Mouse (Mus musculus) liver, embryonic 15.5 days (tissue): ENCODE data around the gene Eif1. TPM values are rescaled to one million over a fixed set of nuclear protein-coding genes. Genes with fewer than 3 reads are reported as not detected.
"Not testable (repeated sequence)": the region's sequence is repeated elsewhere in the genome, so short reads cannot be mapped to it uniquely, and the experiment has no call there.

Experiments used
- ATAC-seq: fragments of 200-750 bp; cut with Nextera tagmentation; 2 replicates; pipeline ENCODE4 v1.8.0; 2017; ENCODE audit warnings: moderate number of reproducible peaks, mild to moderate bottlenecking, moderate library complexity; ENCODE audit not compliant: insufficient read depth
- H3K27ac ChIP-seq: fragments of 300-500 bp; sonication (generic); replicated peaks from 2 replicates; pipeline ENCODE4 v1.5.1; 2015; ENCODE audit warnings: mild to moderate bottlenecking, inconsistent platforms
- H3K27me3 ChIP-seq: fragments of 300-500 bp; sonication (generic); 2 replicates; pipeline ENCODE4 v1.6.1; 2015; ENCODE audit warnings: mild to moderate bottlenecking, inconsistent platforms
- H3K36me3 ChIP-seq: fragments of 300-500 bp; sonication (generic); replicated peaks from 2 replicates; pipeline ENCODE4 v1.6.1; 2015; ENCODE audit warnings: moderate library complexity, mild to moderate bottlenecking, inconsistent platforms
- H3K4me1 ChIP-seq: fragments of 300-500 bp; sonication (generic); replicated peaks from 2 replicates; pipeline ENCODE4 v1.6.1; 2015; ENCODE audit warnings: inconsistent platforms
- H3K4me2 ChIP-seq: fragments of 300-500 bp; sonication (generic); 2 replicates; pipeline ENCODE4 v1.6.1; 2015; ENCODE audit warnings: moderate library complexity, mild to moderate bottlenecking, inconsistent platforms
- H3K4me3 ChIP-seq: fragments of 300-500 bp; sonication (generic); replicated peaks from 2 replicates; pipeline ENCODE4 v1.5.1; 2015; ENCODE audit warnings: mild to moderate bottlenecking, inconsistent platforms
- H3K9ac ChIP-seq: fragments of 300-500 bp; sonication (generic); 2 replicates; pipeline ENCODE4 v1.6.1; 2015; ENCODE audit warnings: moderate library complexity, mild to moderate bottlenecking, inconsistent platforms
- H3K9me3 ChIP-seq: fragments of 300-500 bp; sonication (generic); replicated peaks from 2 replicates; pipeline ENCODE4 v1.6.1; 2016; ENCODE audit warnings: inconsistent platforms
- WGBS: fragments of 180-500 bp; shearing (Covaris S2); methylation state at CpG from one replicate; pipeline ENCODE4 v1.1.7; 2015; ENCODE audit warnings: mixed read lengths; ENCODE audit not compliant: insufficient replicate concordance; 5-methylcytosine and 5-hydroxymethylcytosine counted together
- polyA plus RNA-seq: library from polyadenylated mRNA; unstranded; fragments of >200 nt; fragmentation: Nextera tagmentation; extraction: Ambion mirVana; gene quantifications from 2 replicates; pipeline ENCODE4 v1.2.1, GENCODE M21; 2015

The Eif1 gene
- polyA plus RNA-seq, 1 experiment from 2014 or later: 1,576 TPM

DNA sequence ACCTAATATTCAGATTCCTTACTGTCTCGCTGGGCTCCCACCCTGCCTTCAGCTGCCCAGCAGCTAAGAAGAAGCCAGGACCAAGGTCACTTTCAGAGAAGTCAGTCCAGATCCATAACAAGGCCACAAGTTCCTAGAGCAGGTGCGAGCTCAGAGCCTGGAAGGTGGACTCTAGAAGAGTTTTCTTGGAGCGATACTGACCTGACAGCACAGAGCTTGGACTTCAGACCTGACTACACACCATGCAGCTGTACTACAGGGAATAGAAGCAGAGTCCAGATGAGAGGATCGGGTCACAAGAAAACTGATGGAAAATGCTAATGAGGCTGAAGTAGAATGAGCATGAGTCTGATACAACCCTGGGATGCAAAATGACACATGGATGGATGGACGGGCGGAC is 6.3 kb upstream of the Eif1 start:
- ATAC-seq: no peak
- Histone ChIP-seq H3K4me3 (no peak overlapping the region), H3K9me3 (no peaks in the 10 kb centered on the region), H3K4me1 (peaks cover 28% of the 10 kb centered on the region), H3K4me2 (no peak overlapping the region), H3K9ac (no peak overlapping the region), H3K27me3 (no peaks in the 10 kb centered on the region), H3K36me3 (no peaks in the 10 kb centered on the region), H3K27ac (no peak overlapping the region)
- WGBS: 78% methylated on average over 6 of the region's 6 CpGs

DNA sequence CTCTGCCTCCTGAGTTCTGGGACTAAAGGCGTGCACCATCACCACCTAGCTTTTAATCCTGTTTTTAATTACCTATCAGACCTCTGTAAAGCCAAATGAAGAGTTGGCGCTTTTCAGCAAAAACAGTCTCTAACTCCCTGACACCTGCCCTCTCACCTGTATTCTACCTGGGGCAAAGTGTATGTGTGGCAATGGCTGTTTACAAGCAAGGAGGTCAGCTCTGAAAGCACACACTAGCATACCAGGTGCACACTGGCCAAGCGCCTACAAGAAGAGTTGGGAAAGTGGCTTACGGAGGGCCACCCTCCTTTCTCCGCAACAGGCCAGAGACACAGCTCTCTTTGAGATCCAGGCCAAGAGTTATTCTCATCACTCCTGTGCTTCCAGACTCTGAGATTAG is 4.2 kb upstream of the Eif1 start:
- Histone ChIP-seq H3K4me3 (no peak overlapping the region), H3K9ac (no peak overlapping the region), H3K27ac (0 out of 2 replicates have a peak overlapping the region, but pooled peaks have one; percentile 25), H3K9me3 (no peaks in the 10 kb centered on the region), H3K4me1 (peaks cover 36% of the 10 kb centered on the region), H3K36me3 (peaks cover under 1% of the 10 kb centered on the region), H3K4me2 (no peak overlapping the region), H3K27me3 (no peaks in the 10 kb centered on the region)
- ATAC-seq: no peak
- 79% methylated on average over 5 of the region's 5 CpGs for WGBS

DNA sequence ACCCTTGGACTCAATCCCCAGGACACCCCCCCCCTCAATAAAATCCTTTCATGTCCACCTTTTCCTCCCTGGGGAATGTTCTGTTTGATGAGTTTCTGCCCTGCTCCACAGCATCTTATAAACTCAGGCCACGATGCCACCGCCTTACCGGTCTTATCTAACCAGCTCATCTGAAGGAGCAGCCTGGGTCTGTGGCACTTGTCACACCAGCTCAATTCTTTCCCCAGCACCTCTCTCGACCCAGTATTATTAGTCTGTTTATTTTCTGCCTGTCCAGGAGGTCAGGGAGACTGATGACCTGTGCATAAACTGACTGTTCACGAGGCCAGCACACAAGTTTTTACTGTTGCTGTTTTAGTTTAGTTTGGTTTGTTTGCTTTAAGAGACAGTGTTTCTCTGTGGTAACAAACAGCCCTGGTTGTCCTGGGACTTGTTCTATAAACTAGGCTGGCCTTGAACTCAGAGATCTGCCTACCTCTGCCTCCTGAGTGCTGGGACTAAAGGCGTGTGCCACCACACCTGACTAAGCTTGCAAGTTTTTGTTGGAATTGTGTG is 1.8 kb upstream of the Eif1 start:
- peaks cover 25% of the 10 kb centered on the region for H3K36me3 ChIP-seq
- H3K9ac ChIP-seq: peak overlapping the region; percentile 64
- H3K4me2 ChIP-seq: peak overlapping the region; percentile 82
- H3K9me3 ChIP-seq: no peaks in the 10 kb centered on the region
- no peaks in the 10 kb centered on the region for H3K27me3 ChIP-seq
- no peak for ATAC-seq
- peaks cover 52% of the 10 kb centered on the region for H3K4me1 ChIP-seq
- H3K27ac ChIP-seq: peak overlapping the region; percentile 94
- peak overlapping the region; percentile 87 for H3K4me3 ChIP-seq
- WGBS: 34% methylated on average over 6 of the region's 6 CpGs

- Histone ChIP-seq H3K4me3 (peak overlapping the region; percentile 87), H3K9ac (peak overlapping the region; percentile 64), H3K9me3 (no peaks in the 10 kb centered on the region), H3K36me3 (peaks cover 27% of the 10 kb centered on the region), H3K27me3 (no peaks in the 10 kb centered on the region), H3K4me2 (peak overlapping the region; percentile 82), H3K27ac (peak overlapping the region; percentile 94), H3K4me1 (peaks cover 52% of the 10 kb centered on the region)
- ATAC-seq: no peak
- WGBS: 38% methylated on average over 10 of the region's 10 CpGs
These were observed 895 bp upstream of the Eif1 start for GRCm38 (mm10) chr11:100318529-100319451.

DNA sequence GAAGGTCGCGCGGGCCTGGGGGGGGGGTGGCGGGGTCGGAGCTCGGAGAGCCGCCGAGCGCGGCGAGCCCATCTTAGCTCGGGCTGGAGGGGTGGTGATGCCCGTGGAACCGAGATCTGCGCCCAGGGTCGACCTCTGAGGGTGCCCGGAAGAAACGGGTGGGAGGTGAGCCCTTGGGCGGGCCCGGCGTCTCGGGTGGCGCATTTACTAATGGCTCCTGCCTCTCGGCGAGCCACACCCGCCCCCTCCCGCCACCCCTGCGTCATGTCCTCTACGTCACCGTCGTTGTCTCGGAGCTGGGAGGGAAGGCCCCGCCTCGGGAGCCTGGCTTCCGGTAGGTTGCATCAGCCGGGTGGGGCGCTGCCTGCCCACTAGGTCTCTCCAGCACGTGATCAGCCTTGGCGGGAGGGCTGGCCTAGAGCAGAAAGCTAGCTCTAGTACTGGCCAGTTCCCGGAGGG is 516 bp downstream of the Eif1 start:
- H3K36me3 ChIP-seq: peaks cover 27% of the 10 kb centered on the region
- under 1% methylated on average over 40 of the region's 40 CpGs for WGBS
- H3K9ac ChIP-seq: peak overlapping the region; percentile 97
- H3K9me3 ChIP-seq: no peaks in the 10 kb centered on the region
- peak overlapping the region; percentile 87 for H3K4me3 ChIP-seq
- peaks cover 47% of the 10 kb centered on the region for H3K4me1 ChIP-seq
- no peaks in the 10 kb centered on the region for H3K27me3 ChIP-seq
- peak overlapping the region; percentile 98 for H3K27ac ChIP-seq
- ATAC-seq: peak; percentile 82
- peak overlapping the region; percentile 79 for H3K4me2 ChIP-seq

DNA sequence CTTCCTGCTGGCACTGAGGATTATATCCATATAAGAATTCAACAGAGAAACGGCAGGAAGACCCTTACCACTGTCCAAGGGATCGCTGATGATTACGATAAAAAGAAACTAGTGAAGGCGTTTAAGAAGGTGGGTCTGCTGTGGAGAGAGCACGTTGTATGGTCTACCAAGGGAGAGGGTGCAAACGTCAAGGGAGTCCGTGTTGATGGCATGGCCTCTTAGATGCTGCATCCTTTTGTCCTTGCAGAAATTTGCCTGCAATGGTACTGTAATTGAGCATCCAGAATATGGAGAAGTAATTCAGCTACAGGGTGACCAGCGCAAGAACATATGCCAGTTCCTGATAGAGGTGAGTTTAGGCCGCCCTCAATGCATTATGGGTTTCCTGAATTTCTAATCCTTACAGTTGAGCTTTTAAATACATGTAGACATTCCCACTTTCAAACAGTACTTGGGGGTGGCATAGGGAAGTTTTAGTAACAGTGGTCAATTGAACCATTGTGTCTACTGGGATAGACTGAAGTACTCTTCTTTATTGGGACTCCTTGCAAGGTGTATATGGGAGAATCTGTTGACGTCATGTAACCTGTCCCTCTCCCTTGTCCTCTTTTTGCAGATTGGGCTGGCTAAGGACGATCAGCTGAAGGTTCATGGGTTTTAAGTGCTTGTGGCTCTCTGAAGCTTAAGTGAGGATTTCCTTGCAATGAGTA is 1.2 kb downstream of the Eif1 start:
- ATAC-seq, H3K27me3 ChIP-seq, H3K9me3 ChIP-seq: not testable (repeated sequence)
- Histone ChIP-seq H3K4me2 (peak overlapping the region; percentile 79), H3K4me1 (peaks cover 47% of the 10 kb centered on the region), H3K9ac (peak overlapping the region; percentile 97), H3K4me3 (peak overlapping the region; percentile 87), H3K36me3 (peaks cover 27% of the 10 kb centered on the region), H3K27ac (peak overlapping the region; percentile 98)
- 10% methylated on average over 11 of the region's 11 CpGs for WGBS

GRCm38 (mm10) chr11:100321479-100322305 is 2.0 kb downstream of the Eif1 start:
- not testable (repeated sequence) for H3K9me3 ChIP-seq, ATAC-seq, H3K27me3 ChIP-seq, H3K9ac ChIP-seq
- peaks cover 27% of the 10 kb centered on the region for H3K36me3 ChIP-seq
- H3K4me3 ChIP-seq: peak overlapping the region; percentile 87
- peaks cover 41% of the 10 kb centered on the region for H3K4me1 ChIP-seq
- peak overlapping the region; percentile 79 for H3K4me2 ChIP-seq
- WGBS: 70% methylated on average over 7 of the region's 7 CpGs
- peak overlapping the region; percentile 61 for H3K27ac ChIP-seq

- no peak overlapping the region for H3K4me3 ChIP-seq
- no peak overlapping the region for H3K9ac ChIP-seq
- H3K4me1 ChIP-seq: peaks cover 31% of the 10 kb centered on the region
- peaks cover 27% of the 10 kb centered on the region for H3K36me3 ChIP-seq
- H3K27ac ChIP-seq: peak overlapping the region; percentile 61
- no peak overlapping the region for H3K4me2 ChIP-seq
- WGBS: 51% methylated on average over 3 of the region's 3 CpGs
- no peak for ATAC-seq
- H3K9me3 ChIP-seq: no peaks in the 10 kb centered on the region
- no peaks in the 10 kb centered on the region for H3K27me3 ChIP-seq
These were observed 3.0 kb downstream of the Eif1 start for GRCm38 (mm10) chr11:100322591-100323258.

GRCm38 (mm10) chr11:100323578-100323977 is 3.9 kb downstream of the Eif1 start:
- no peak overlapping the region for H3K4me2 ChIP-seq
- H3K9me3 ChIP-seq: no peaks in the 10 kb centered on the region
- peaks cover 27% of the 10 kb centered on the region for H3K36me3 ChIP-seq
- H3K4me1 ChIP-seq: peaks cover 23% of the 10 kb centered on the region
- H3K27ac ChIP-seq: no peak overlapping the region
- no peak for ATAC-seq
- 5% methylated on average over 3 of the region's 3 CpGs for WGBS
- H3K27me3 ChIP-seq: no peaks in the 10 kb centered on the region
- H3K4me3 ChIP-seq: no peak overlapping the region
- no peak overlapping the region for H3K9ac ChIP-seq

GRCm38 (mm10) chr11:100325062-100325629 is 5.5 kb downstream of the Eif1 start:
- Histone ChIP-seq H3K4me3 (no peak overlapping the region), H3K9me3 (no peaks in the 10 kb centered on the region), H3K4me1 (peaks cover 16% of the 10 kb centered on the region), H3K9ac (no peak overlapping the region), H3K27ac (no peak overlapping the region), H3K4me2 (no peak overlapping the region), H3K36me3 (peaks cover 27% of the 10 kb centered on the region), H3K27me3 (no peaks in the 10 kb centered on the region)
- 65% methylated on average over 11 of the region's 11 CpGs for WGBS
- ATAC-seq: no peak
